In the genomic region with DNA sequence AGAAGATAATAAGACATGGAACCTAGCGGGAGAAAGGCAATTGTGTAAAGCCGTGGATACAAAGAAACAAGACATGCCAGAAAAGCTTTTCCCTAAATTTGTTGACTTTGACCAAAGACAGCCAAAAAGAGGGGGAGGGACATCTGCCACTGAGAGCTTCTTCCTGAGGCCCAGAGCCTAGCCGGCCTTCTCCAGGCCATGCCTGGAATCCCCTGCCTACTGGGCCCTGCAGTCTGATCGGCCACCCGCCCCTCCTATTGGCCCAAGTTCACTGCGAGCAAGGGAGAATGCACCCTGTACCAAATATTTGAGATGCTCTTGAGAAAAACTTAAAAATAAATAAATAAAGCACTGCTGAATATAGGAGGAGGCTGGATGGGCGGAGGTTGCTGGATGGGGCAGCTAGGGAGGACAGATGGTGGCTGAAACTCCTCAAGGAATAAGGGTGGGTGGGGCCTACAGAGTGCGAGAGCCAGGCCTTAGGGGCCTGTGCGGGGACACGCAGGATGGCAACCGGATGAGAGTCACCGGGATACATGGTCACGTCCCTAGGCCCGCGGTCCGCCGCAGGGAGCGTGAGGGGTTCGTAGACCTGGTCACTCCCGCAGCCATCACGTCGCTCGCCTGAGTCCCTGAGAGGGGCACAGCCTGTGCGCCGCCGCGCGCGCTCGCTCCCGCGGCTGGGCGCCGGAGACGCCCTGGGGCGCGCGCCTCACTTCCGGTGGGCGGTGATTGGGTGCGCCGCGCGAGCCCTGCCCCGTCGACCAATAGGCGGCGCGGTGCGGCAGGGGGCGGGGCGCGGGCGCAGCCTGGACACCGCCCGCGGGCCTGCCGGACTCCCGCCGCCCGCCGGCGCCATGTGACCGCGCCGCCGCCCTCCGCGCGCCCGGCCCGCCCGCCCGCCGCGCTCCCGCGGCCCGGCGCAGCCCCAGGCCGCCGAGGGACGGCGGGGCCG, we compare ENCODE assay signal across 7 mouse cellular contexts. TPM values are rescaled to one million over a fixed set of nuclear protein-coding genes. Genes with fewer than 3 reads are reported as not detected.
DNase-seq lines count a peak whose midpoint lies in the region; ATAC-seq lines count a peak whose summit lies in the region.

Gene Pacs2, plus strand, starts transcription at position 905 of the 955 bp plus-strand sequence.

- peak within 1 kb of the TSS; percentile 86 for H3K4me2 ChIP-seq in intestine, embryonic 16.5 days (ENCODE audit: low read depth, low read length)
- H3K4me2 ChIP-seq in midbrain, embryonic 13.5 days (replicated peaks) = peak within 1 kb of the TSS; percentile 77

- no peaks in the 10 kb centered on the region for H3K27me3 ChIP-seq in intestine, embryonic 16.5 days (replicated peaks; ENCODE audit: control insufficient read depth, insufficient read depth, low read length)
- H3K27me3 ChIP-seq in limb, embryonic 10.5 days (ENCODE audit: low read depth, poor library complexity, severe bottlenecking) = no peaks in the 10 kb centered on the region
- no peaks in the 10 kb centered on the region for H3K27me3 ChIP-seq in midbrain, embryonic 13.5 days

- DNase-seq in adrenal gland, adult 8-10 months = peak; percentile 85
- DNase-seq in embryo, embryonic 11.5 days (ENCODE audit: low read depth, low spot score) = peak; percentile 89
- peak; percentile 96 to 97 for DNase-seq in gastrocnemius, postnatal 4 days (ENCODE audit: low spot score in 2 of 2)
- DNase-seq in limb, embryonic 10.5 days (ENCODE audit: low spot score) = peak; percentile 95
- peak; percentile 92 for DNase-seq in spleen, adult 12 weeks (ENCODE audit: low spot score)

- WGBS in intestine, embryonic 16.5 days = 3% methylated on average over 51 of the region's 85 CpGs
- 10% methylated on average over 83 of the region's 85 CpGs for WGBS in limb, embryonic 10.5 days
- 3% methylated on average over 51 of the region's 85 CpGs for WGBS in midbrain, embryonic 13.5 days

- H3K9ac ChIP-seq in intestine, embryonic 16.5 days (ENCODE audit: low read depth, low read length) = peak within 1 kb of the TSS; percentile 89
- H3K9ac ChIP-seq in midbrain, embryonic 13.5 days (replicated peaks) = peak within 1 kb of the TSS; percentile 97

- peak within 1 kb of the TSS; percentile 94 for H3K27ac ChIP-seq in intestine, embryonic 16.5 days (ENCODE audit: low read length)
- H3K27ac ChIP-seq in limb, embryonic 10.5 days = peak within 1 kb of the TSS; percentile 95
- peak within 1 kb of the TSS; percentile 95 for H3K27ac ChIP-seq in midbrain, embryonic 13.5 days

- H3K4me1 ChIP-seq in intestine, embryonic 16.5 days (ENCODE audit: control insufficient read depth, insufficient read depth, low read length) = peaks cover 43% of the 10 kb centered on the region
- H3K4me1 ChIP-seq in limb, embryonic 10.5 days = peaks cover 42% of the 10 kb centered on the region
- H3K4me1 ChIP-seq in midbrain, embryonic 13.5 days (replicated peaks) = peaks cover 43% of the 10 kb centered on the region

- H3K9me3 ChIP-seq in intestine, embryonic 16.5 days (ENCODE audit: control insufficient read depth, low read length) = no peaks in the 10 kb centered on the region
- H3K9me3 ChIP-seq in limb, embryonic 10.5 days (replicated peaks) = no peaks in the 10 kb centered on the region
- H3K9me3 ChIP-seq in midbrain, embryonic 13.5 days = no peaks in the 10 kb centered on the region

- peak within 1 kb of the TSS; percentile 88 for H3K4me3 ChIP-seq in intestine, embryonic 16.5 days (ENCODE audit: low read length)
- peak within 1 kb of the TSS; percentile 91 for H3K4me3 ChIP-seq in limb, embryonic 10.5 days
- peak within 1 kb of the TSS; percentile 95 for H3K4me3 ChIP-seq in midbrain, embryonic 13.5 days (replicated peaks)

- H3K36me3 ChIP-seq in intestine, embryonic 16.5 days (ENCODE audit: control insufficient read depth, insufficient read depth, low read length) = no peaks in the 10 kb centered on the region
- no peaks in the 10 kb centered on the region for H3K36me3 ChIP-seq in limb, embryonic 10.5 days
- no peaks in the 10 kb centered on the region for H3K36me3 ChIP-seq in midbrain, embryonic 13.5 days

- ATAC-seq in intestine, embryonic 16.5 days = peak; percentile 96
- ATAC-seq in midbrain, embryonic 13.5 days = peak; percentile 91

RNA-seq across cellular contexts. Expression of gene Pacs2, which starts in this region (rescaled TPM):
- total RNA-seq in adrenal gland, adult 8-10 months (2022) = 10 to 100 TPM; 42.2 to 60.4 (median 53.7) TPM
- total RNA-seq in gastrocnemius, postnatal 4 days (2021) = 10 to 100 TPM; 81.4 to 82.4 TPM
- 7.3 and 9.8 TPM in 2 replicates for polyA plus RNA-seq in intestine, embryonic 16.5 days (2015; fragmentation: Nextera tagmentation; extraction: Ambion mirVana)
- polyA plus RNA-seq in limb, embryonic 10.5 days (2016; fragmentation: Nextera tagmentation; extraction: Ambion mirVana) = 11.7 and 11.8 TPM in 2 replicates
- 23.8 and 26.5 TPM in 2 replicates for polyA plus RNA-seq in midbrain, embryonic 13.5 days (2015; fragmentation: Nextera tagmentation; extraction: Ambion mirVana)

Comparison
In these comparisons a context has a peak if more than half of its experiments do, and no peak if none do; other contexts are left out.
1. Peak in every context shown above with its lines: DNase-seq, ATAC-seq, H3K4me3 ChIP-seq and H3K27ac ChIP-seq.